Mouse (Mus musculus) heart, embryonic 12.5 days (tissue): ENCODE measurements around the gene Pelp1. TPM values are rescaled to one million over a fixed set of nuclear protein-coding genes. Genes with fewer than 3 reads are reported as not detected.

ENCODE experiments used
- ATAC-seq: fragments of 200-750 bp; cut with Nextera tagmentation; 2 replicates; pipeline ENCODE4 v1.8.0; 2017; ENCODE audit warnings: moderate TSS enrichment, moderate library complexity; ENCODE audit not compliant: insufficient number of reproducible peaks, low FRiP score
- H3K27ac ChIP-seq: fragments of 300-500 bp; sonication (generic); 2 replicates; pipeline ENCODE4 v1.5.1; 2016; ENCODE audit warnings: mild to moderate bottlenecking, moderate library complexity; ENCODE audit not compliant: poor library complexity, severe bottlenecking
- H3K27me3 ChIP-seq: fragments of 300-500 bp; sonication (generic); replicated peaks from 2 replicates; pipeline ENCODE4 v1.6.1; 2016; ENCODE audit warnings: mild to moderate bottlenecking, moderate library complexity
- H3K36me3 ChIP-seq: fragments of 300-500 bp; sonication (generic); 2 replicates; pipeline ENCODE4 v1.6.1; 2016; ENCODE audit warnings: mild to moderate bottlenecking, moderate library complexity
- H3K4me1 ChIP-seq: fragments of 300-500 bp; sonication (generic); replicated peaks from 2 replicates; pipeline ENCODE4 v1.6.1; 2016; ENCODE audit warnings: mild to moderate bottlenecking
- H3K4me2 ChIP-seq: fragments of 300-500 bp; sonication (generic); 2 replicates; pipeline ENCODE4 v1.6.1; 2016; ENCODE audit warnings: mild to moderate bottlenecking, moderate library complexity
- H3K4me3 ChIP-seq: fragments of 300-500 bp; sonication (generic); 2 replicates; pipeline ENCODE4 v1.5.1; 2016; ENCODE audit warnings: mild to moderate bottlenecking
- H3K9ac ChIP-seq: fragments of 300-500 bp; sonication (generic); 2 replicates; pipeline ENCODE4 v1.6.1; 2016; ENCODE audit warnings: mild to moderate bottlenecking, moderate library complexity
- H3K9me3 ChIP-seq: fragments of 300-500 bp; sonication (generic); replicated peaks from 2 replicates; pipeline ENCODE4 v1.6.1; 2016; ENCODE audit warnings: mild to moderate bottlenecking, moderate library complexity
- WGBS: fragments of 180-500 bp; shearing (Covaris S2); methylation state at CpG from one replicate; pipeline ENCODE4 v1.1.7; 2016; 5-methylcytosine and 5-hydroxymethylcytosine counted together
- polyA plus RNA-seq: library from polyadenylated mRNA; unstranded; fragments of >200 nt; fragmentation: Nextera tagmentation; extraction: Ambion mirVana; gene quantifications from 2 replicates; pipeline ENCODE4 v1.2.1, GENCODE M21; 2016

Gene Pelp1
- polyA plus RNA-seq: 28.4 and 29.3 TPM in 2 replicates

DNA sequence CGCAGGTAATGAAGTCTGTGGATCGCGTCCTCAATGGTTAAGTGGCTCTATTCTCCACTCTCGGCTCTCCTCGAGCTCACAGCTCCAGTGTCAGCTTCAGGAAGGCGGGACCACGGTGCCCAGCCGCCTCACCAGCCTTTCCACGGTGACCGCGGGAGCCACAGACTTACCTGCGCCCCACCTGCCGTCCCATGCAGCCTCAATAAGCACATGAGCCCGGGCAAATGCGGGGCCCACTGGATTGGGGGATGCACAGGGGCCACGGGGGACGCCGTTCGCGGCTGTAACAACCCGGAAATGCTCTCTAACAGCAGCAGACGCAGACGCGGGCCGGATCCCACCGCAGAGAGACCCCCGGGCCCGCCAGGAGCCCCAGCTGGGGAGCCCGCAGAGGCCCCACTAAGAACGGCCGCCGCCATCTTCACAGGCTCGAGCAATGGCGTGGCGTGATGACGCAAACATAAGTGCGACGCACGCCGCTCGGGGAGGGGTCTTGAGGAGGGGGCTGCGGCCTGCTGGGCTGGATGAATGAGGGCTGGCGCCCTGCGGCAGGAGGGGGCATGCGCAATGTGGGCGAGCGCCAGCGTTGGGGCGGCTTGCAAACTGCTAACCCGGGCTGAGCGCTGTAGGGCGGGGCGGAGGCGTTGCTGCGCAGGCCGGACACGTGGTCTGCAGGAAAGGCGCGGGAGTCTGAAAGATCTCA is at the start of gene Pelp1:
Pelp1 (minus strand) TSS at position 438 of the 703 bp plus-strand sequence.
- Histone ChIP-seq H3K9me3 (no peaks in the 10 kb centered on the region), H3K4me1 (peaks cover 20% of the 10 kb centered on the region), H3K36me3 (peaks cover 8% of the 10 kb centered on the region), H3K4me3 (peak within 1 kb of the TSS; percentile 92), H3K27ac (peak within 1 kb of the TSS; percentile 55), H3K4me2 (peak within 1 kb of the TSS; percentile 95), H3K27me3 (0 out of 2 replicates have a peak, but pooled peaks cover 2% of the 10 kb centered on the region), H3K9ac (peak within 1 kb of the TSS; percentile 97)
- peak; percentile 94 for ATAC-seq
- WGBS: under 1% methylated on average over 59 of the region's 59 CpGs

- peaks cover 36% of the 10 kb centered on the region for H3K27me3 ChIP-seq
- peaks cover 3% of the 10 kb centered on the region; the same call in 1 of the 2 replicates for H3K9me3 ChIP-seq
- H3K27ac ChIP-seq: no peak within 1 kb of the TSS
- H3K4me2 ChIP-seq: peak within 1 kb of the TSS; percentile 95
- ATAC-seq: no peak; the same call in 1 of the 2 replicates
- WGBS: 14% methylated on average over 32 of the region's 32 CpGs
- H3K9ac ChIP-seq: peak within 1 kb of the TSS; percentile 78
- 0 out of 2 replicates have a peak, but pooled peaks cover 9% of the 10 kb centered on the region for H3K36me3 ChIP-seq
- peaks cover 5% of the 10 kb centered on the region for H3K4me1 ChIP-seq
- H3K4me3 ChIP-seq: peak within 1 kb of the TSS; percentile 68
Measured at GRCm38 (mm10) chr11:70458688-70459600, 49.1 kb upstream of the Pelp1 start, which contains the start of gene Zmynd15. Zmynd15 (plus strand) TSS chr11:70459433.

DNA sequence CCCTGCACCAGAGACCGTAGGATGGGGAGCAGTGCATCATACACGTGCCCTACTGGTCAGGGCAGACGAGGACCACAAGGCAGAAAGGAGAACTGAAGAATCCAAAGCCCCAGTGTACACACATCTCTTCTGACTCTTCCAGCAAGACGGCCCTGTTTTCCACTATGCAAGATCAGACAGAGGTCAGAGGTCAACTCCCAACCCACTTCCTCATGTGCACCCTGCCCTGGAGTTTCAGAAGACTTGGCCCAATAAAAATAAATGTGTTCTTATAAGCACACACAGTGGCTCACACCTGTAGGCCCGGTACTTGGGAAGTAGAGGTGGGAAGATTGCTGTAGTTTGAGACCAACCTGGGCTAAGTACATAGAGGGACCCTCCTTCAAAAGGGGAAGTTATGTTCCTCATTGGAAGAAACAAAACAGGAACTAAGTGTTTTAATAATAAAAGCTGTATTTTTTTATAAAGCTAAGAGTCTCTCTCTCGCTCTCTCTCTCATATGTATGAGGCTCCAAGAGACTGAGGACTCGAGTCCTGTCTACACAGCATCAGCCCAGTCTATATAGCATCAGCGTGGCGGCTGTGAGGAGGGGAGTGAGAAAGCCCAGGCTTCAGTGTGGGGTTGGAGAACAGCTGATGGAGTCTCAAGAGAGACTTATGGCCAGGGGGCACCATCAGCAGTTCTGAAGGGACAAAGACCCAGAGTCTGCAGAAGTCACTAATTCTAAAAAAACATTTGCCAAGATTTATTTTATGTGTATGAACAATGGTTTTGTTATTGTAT is 43.6 kb upstream of the Pelp1 start:
- Histone ChIP-seq H3K4me1 (peaks cover 11% of the 10 kb centered on the region), H3K4me3 (no peak overlapping the region), H3K36me3 (peaks cover 19% of the 10 kb centered on the region), H3K9ac (no peak overlapping the region), H3K27ac (no peak overlapping the region), H3K9me3 (no peaks in the 10 kb centered on the region), H3K4me2 (no peak overlapping the region), H3K27me3 (peaks cover under 1% of the 10 kb centered on the region; the same call in 1 of the 2 replicates)
- no peak for ATAC-seq
- WGBS: 85% methylated on average over 9 of the region's 9 CpGs

- ATAC-seq: peak; percentile 97
- H3K27me3 ChIP-seq: no peaks in the 10 kb centered on the region
- H3K4me2 ChIP-seq: peak within 1 kb of the TSS; percentile 86
- peaks cover 11% of the 10 kb centered on the region for H3K4me1 ChIP-seq
- under 1% methylated on average over 46 of the region's 46 CpGs for WGBS
- H3K36me3 ChIP-seq: peaks cover 19% of the 10 kb centered on the region
- peak within 1 kb of the TSS; percentile 94 for H3K27ac ChIP-seq
- H3K4me3 ChIP-seq: peak within 1 kb of the TSS; percentile 70
- H3K9ac ChIP-seq: peak within 1 kb of the TSS; percentile 83
- H3K9me3 ChIP-seq: no peaks in the 10 kb centered on the region
Measured at GRCm38 (mm10) chr11:70451797-70452498, 42.1 kb upstream of the Pelp1 start, which contains the start of gene Med11. Med11 (plus strand) TSS chr11:70451919.

DNA sequence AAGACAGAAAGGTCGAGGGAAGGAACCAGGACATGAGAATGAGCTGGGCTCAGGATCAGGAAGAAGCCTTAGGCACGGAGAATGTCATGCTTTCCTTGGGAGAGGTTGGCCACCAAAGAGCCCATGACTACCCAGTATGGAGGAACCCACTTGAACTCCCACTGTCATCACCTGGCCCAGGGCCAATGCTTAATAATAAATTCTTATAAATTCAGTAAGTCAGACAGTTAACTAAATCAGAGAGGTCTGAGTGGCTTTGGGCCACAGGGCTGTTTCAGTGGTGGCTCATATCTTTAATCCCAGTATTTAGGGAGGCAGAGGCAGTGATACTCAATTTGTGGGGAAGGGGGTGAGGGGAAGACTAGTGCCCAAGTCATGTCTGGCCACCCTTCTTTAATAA is 41.1 kb upstream of the Pelp1 start:
- ATAC-seq: no peak
- H3K27ac ChIP-seq: no peak overlapping the region
- no peaks in the 10 kb centered on the region for H3K9me3 ChIP-seq
- peaks cover 18% of the 10 kb centered on the region for H3K36me3 ChIP-seq
- H3K4me1 ChIP-seq: peaks cover 11% of the 10 kb centered on the region
- no peak overlapping the region for H3K4me3 ChIP-seq
- H3K4me2 ChIP-seq: no peak overlapping the region
- no peak overlapping the region for H3K9ac ChIP-seq
- 82% methylated on average over 2 of the region's 2 CpGs for WGBS
- no peaks in the 10 kb centered on the region for H3K27me3 ChIP-seq

DNA sequence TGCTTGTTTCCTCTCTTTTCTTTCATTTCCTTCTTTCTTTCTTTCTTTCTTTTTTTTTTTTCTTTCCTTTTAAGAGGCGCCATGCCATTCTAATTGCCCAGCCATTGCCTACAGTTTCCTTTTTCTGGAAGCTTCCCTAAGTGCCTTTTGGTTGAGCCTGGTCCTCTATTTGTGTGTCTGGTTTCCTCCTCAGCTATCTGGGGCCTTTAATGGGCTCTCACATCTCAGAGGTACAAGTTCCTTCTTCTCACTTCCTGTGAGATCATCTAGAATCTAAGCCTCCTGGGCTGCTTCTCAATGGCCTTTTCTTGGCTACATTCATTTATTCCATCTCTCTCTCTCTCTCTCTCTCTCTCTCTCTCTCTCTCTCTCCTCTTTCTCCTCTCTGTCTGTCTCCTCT is 37.5 kb upstream of the Pelp1 start:
- 70% methylated on average over 1 of the region's 1 CpGs for WGBS
- ATAC-seq: no peak

DNA sequence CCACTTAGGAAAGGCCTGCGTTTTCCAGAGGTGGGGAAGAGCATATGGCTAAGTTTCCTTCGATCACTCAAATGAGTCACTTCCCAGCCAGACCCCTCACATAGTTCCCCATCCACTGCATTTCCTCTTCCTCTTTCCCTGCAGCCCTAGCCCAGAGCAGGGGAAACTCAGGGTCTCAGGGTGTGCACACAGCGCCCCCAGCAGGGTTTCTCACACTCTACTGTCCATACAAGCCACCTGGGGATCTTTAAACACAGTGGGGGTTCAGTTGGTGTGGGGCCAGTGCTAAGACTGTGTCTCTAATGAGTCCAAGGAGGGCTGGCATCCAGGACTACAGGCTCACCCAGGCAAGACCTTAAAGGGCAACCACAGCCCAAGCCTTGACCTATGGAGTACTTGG is 36.9 kb upstream of the Pelp1 start:
- Histone ChIP-seq H3K36me3 (peaks cover 3% of the 10 kb centered on the region; the same call in 1 of the 2 replicates), H3K27ac (no peak overlapping the region), H3K4me2 (no peak overlapping the region), H3K9ac (no peak overlapping the region), H3K9me3 (no peaks in the 10 kb centered on the region), H3K27me3 (no peaks in the 10 kb centered on the region), H3K4me3 (no peak overlapping the region), H3K4me1 (no peaks in the 10 kb centered on the region)
- no peak for ATAC-seq
- 18% methylated on average over 3 of the region's 3 CpGs for WGBS

More for the DNA sequence above, 37.5 kb upstream of the Pelp1 start:
- Histone ChIP-seq H3K4me3 (no peak overlapping the region), H3K4me1 (peaks cover 1% of the 10 kb centered on the region), H3K27ac (no peak overlapping the region), H3K9me3 (no peaks in the 10 kb centered on the region), H3K36me3 (no peaks in the 10 kb centered on the region), H3K27me3 (no peaks in the 10 kb centered on the region), H3K4me2 (no peak overlapping the region), H3K9ac (no peak overlapping the region)

DNA sequence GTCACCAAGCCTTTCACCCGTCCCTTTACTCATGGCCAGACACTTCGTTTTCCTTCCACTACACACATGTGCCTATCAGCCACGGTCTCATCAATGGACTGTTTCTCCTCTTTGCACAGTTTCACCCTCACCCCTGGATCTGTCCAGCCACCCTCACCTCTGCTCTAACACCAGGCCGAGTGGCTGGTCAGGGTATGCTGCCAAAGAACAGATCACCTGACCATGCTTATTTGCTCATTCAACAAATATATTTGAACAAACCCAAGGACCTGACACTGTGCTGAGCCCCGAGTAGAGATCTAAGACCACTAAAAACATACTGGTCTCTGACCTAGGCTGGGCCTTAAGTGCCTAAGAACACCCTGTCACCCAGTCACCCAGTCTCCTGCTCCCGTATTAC is 34.8 kb upstream of the Pelp1 start:
- Histone ChIP-seq H3K36me3 (peaks cover 22% of the 10 kb centered on the region), H3K4me1 (no peaks in the 10 kb centered on the region), H3K27me3 (no peaks in the 10 kb centered on the region), H3K27ac (no peak overlapping the region), H3K9ac (no peak overlapping the region), H3K9me3 (no peaks in the 10 kb centered on the region), H3K4me3 (no peak overlapping the region), H3K4me2 (no peak overlapping the region)
- ATAC-seq: no peak
- WGBS: 70% methylated on average over 6 of the region's 6 CpGs

DNA sequence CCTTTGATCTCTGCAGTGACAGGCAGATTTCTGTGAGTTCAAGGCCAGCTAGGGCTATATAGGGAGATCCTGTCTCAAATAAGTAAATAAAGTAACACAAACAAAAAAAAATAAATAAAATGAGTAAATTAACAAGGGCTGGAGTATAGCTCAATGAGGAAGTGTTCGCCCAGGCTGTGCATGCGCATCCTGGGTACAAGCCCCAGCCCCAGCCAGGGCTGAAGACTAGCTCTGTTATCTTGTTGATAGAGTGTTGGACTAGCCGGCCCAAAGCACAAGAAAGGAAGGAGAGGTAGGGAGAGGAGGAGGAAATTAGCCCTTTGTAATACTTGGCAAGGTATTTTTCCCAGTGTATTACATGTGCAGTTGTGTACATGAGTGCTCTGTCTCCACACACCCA is 34.1 kb upstream of the Pelp1 start:
- Histone ChIP-seq H3K4me1 (no peaks in the 10 kb centered on the region), H3K9ac (no peak overlapping the region), H3K4me3 (no peak overlapping the region), H3K36me3 (peaks cover 29% of the 10 kb centered on the region), H3K4me2 (no peak overlapping the region), H3K27ac (no peak overlapping the region), H3K27me3 (no peaks in the 10 kb centered on the region), H3K9me3 (no peaks in the 10 kb centered on the region)
- whole genome bisulfite sequencing: 75% methylated on average over 3 of the region's 3 CpGs
- no peak for ATAC-seq

DNA sequence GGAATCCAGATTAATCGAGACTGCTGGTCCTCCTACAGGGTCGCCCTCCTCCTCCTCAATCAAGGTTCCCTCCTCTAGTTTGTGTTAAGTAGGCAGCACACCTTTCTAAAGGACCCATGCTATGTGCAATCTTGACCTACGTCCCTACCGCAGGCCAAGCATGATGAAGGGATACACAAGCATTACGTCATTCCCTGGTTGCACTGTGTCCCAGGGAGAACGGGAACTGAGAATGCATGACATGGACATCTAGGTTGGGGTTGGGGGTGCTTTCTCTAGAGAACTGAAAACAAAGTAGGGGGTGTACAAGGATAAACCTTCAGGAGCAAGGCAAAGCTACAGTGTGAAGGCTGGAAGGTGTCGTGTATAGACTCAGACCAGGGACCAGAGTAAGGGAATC is 32.1 kb upstream of the Pelp1 start:
- Histone ChIP-seq H3K9me3 (no peaks in the 10 kb centered on the region), H3K4me3 (no peak overlapping the region), H3K27me3 (no peaks in the 10 kb centered on the region), H3K36me3 (peaks cover 47% of the 10 kb centered on the region), H3K9ac (no peak overlapping the region), H3K27ac (no peak overlapping the region), H3K4me1 (no peaks in the 10 kb centered on the region), H3K4me2 (no peak overlapping the region)
- no peak for ATAC-seq
- WGBS: 86% methylated on average over 7 of the region's 7 CpGs
